Mouse (Mus musculus): ENCODE results near the gene Hps5. TPM values are rescaled to one million over a fixed set of nuclear protein-coding genes. Genes with fewer than 3 reads are reported as not detected.

The Hps5 gene
- polyA plus RNA-seq, 1 experiment from 2014 or later = 12.7 TPM

GRCm38 (mm10) chr7:46732458-46732857, 63.4 kb downstream of the Hps5 start, which contains the start of gene Saa4:
Gene Saa4, minus strand, starts transcription at chr7:46732603.
- Histone ChIP-seq H3K4me3 (ENCODE audit: low read depth, low read length) (no peak within 1 kb of the TSS), H3K9me3 (ENCODE audit: low read length) (no peaks in the 10 kb centered on the region), H3K27me3 (replicated peaks; ENCODE audit: insufficient read depth, low read length) (no peaks in the 10 kb centered on the region), H3K4me1 (ENCODE audit: insufficient read depth, low read depth, low read length) (no peaks in the 10 kb centered on the region), H3K27ac (ENCODE audit: low read length) (no peak within 1 kb of the TSS), H3K9ac (replicated peaks; ENCODE audit: low read depth) (no peak within 1 kb of the TSS), H3K36me3 (ENCODE audit: insufficient read depth, low read length) (no peaks in the 10 kb centered on the region), H3K4me2 (replicated peaks; ENCODE audit: low read depth, low read length) (no peak within 1 kb of the TSS)
- TF ChIP-seq EP300 (IDR thresholded peaks at IDR 0.05) (no peak), CTCF (IDR thresholded peaks at IDR 0.05) (no peak)
- DNase-seq (ENCODE audit: low spot score) = no peak
- ATAC-seq = no peak
- WGBS = 64% methylated on average over 4 of the region's 4 CpGs

GRCm38 (mm10) chr7:46727584-46727983, 68.3 kb downstream of the Hps5 start:
- Histone ChIP-seq H3K9ac (replicated peaks; ENCODE audit: low read depth) (no peak overlapping the region), H3K9me3 (ENCODE audit: low read length) (no peaks in the 10 kb centered on the region), H3K27ac (ENCODE audit: low read length) (no peak overlapping the region), H3K4me1 (ENCODE audit: insufficient read depth, low read depth, low read length) (no peaks in the 10 kb centered on the region), H3K36me3 (ENCODE audit: insufficient read depth, low read length) (no peaks in the 10 kb centered on the region), H3K27me3 (replicated peaks; ENCODE audit: insufficient read depth, low read length) (no peaks in the 10 kb centered on the region), H3K4me2 (replicated peaks; ENCODE audit: low read depth, low read length) (no peak overlapping the region), H3K4me3 (ENCODE audit: low read depth, low read length) (no peak overlapping the region)
- DNase-seq (ENCODE audit: low spot score) (no peak), ATAC-seq (no peak)
- WGBS = 88% methylated on average over 1 of the region's 1 CpGs
- no peak for TF ChIP-seq CTCF (IDR thresholded peaks at IDR 0.05)
- no peak for TF ChIP-seq EP300 (IDR thresholded peaks at IDR 0.05)

- no peak overlapping the region for H3K4me3 ChIP-seq (ENCODE audit: low read depth, low read length)
- H3K4me2 ChIP-seq (replicated peaks; ENCODE audit: low read depth, low read length) = no peak overlapping the region
- H3K9me3 ChIP-seq (ENCODE audit: low read length) = no peaks in the 10 kb centered on the region
- no peak overlapping the region for H3K9ac ChIP-seq (replicated peaks; ENCODE audit: low read depth)
- DNase-seq (ENCODE audit: low spot score) = no peak
- no peak for ATAC-seq
- no peaks in the 10 kb centered on the region for H3K27me3 ChIP-seq (replicated peaks; ENCODE audit: insufficient read depth, low read length)
- WGBS = 72% methylated on average over 5 of the region's 5 CpGs
- no peaks in the 10 kb centered on the region for H3K36me3 ChIP-seq (ENCODE audit: insufficient read depth, low read length)
- no peak overlapping the region for H3K27ac ChIP-seq (ENCODE audit: low read length)
- TF ChIP-seq EP300 (IDR thresholded peaks at IDR 0.05) = no peak
- no peak for TF ChIP-seq CTCF (IDR thresholded peaks at IDR 0.05)
- H3K4me1 ChIP-seq (ENCODE audit: insufficient read depth, low read depth, low read length) = peaks cover 9% of the 10 kb centered on the region
Measured at GRCm38 (mm10) chr7:46724396-46724795, 71.5 kb downstream of the Hps5 start.

- no peaks in the 10 kb centered on the region for H3K36me3 ChIP-seq (ENCODE audit: insufficient read depth, low read length)
- no peak for ATAC-seq
- WGBS = 77% methylated on average over 3 of the region's 3 CpGs
- H3K27ac ChIP-seq (ENCODE audit: low read length) = no peak overlapping the region
- H3K4me3 ChIP-seq (ENCODE audit: low read depth, low read length) = no peak overlapping the region
- peaks cover 14% of the 10 kb centered on the region for H3K4me1 ChIP-seq (ENCODE audit: insufficient read depth, low read depth, low read length)
- no peak for DNase-seq (ENCODE audit: low spot score)
- no peaks in the 10 kb centered on the region for H3K9me3 ChIP-seq (ENCODE audit: low read length)
- H3K9ac ChIP-seq (replicated peaks; ENCODE audit: low read depth) = no peak overlapping the region
- TF ChIP-seq EP300 (IDR thresholded peaks at IDR 0.05) (no peak), CTCF (IDR thresholded peaks at IDR 0.05) (no peak)
- no peaks in the 10 kb centered on the region for H3K27me3 ChIP-seq (replicated peaks; ENCODE audit: insufficient read depth, low read length)
- H3K4me2 ChIP-seq (replicated peaks; ENCODE audit: low read depth, low read length) = no peak overlapping the region
Measured at GRCm38 (mm10) chr7:46723849-46724248, 72.0 kb downstream of the Hps5 start.

GRCm38 (mm10) chr7:46723354-46723753, 72.5 kb downstream of the Hps5 start:
- Histone ChIP-seq H3K27ac (ENCODE audit: low read length) (no peak overlapping the region), H3K36me3 (ENCODE audit: insufficient read depth, low read length) (no peaks in the 10 kb centered on the region), H3K9ac (replicated peaks; ENCODE audit: low read depth) (no peak overlapping the region), H3K27me3 (replicated peaks; ENCODE audit: insufficient read depth, low read length) (no peaks in the 10 kb centered on the region), H3K4me1 (ENCODE audit: insufficient read depth, low read depth, low read length) (peaks cover 17% of the 10 kb centered on the region), H3K9me3 (ENCODE audit: low read length) (no peaks in the 10 kb centered on the region), H3K4me2 (replicated peaks; ENCODE audit: low read depth, low read length) (no peak overlapping the region), H3K4me3 (ENCODE audit: low read depth, low read length) (no peak overlapping the region)
- DNase-seq (ENCODE audit: low spot score) = no peak
- 90% methylated on average over 6 of the region's 6 CpGs for WGBS
- ATAC-seq = no peak
- TF ChIP-seq EP300 (IDR thresholded peaks at IDR 0.05) (no peak), CTCF (IDR thresholded peaks at IDR 0.05) (no peak)

- no peaks in the 10 kb centered on the region for H3K9me3 ChIP-seq (ENCODE audit: low read length)
Measured at GRCm38 (mm10) chr7:46720460-46720859, 75.4 kb downstream of the Hps5 start.

GRCm38 (mm10) chr7:46719526-46719925, 76.3 kb downstream of the Hps5 start:
- TF ChIP-seq CTCF (IDR thresholded peaks at IDR 0.05) (no peak), EP300 (IDR thresholded peaks at IDR 0.05) (peak; percentile 94)
- Histone ChIP-seq H3K27me3 (replicated peaks; ENCODE audit: insufficient read depth, low read length) (no peaks in the 10 kb centered on the region), H3K4me2 (replicated peaks; ENCODE audit: low read depth, low read length) (no peak overlapping the region), H3K9me3 (ENCODE audit: low read length) (no peaks in the 10 kb centered on the region), H3K4me3 (ENCODE audit: low read depth, low read length) (no peak overlapping the region), H3K27ac (ENCODE audit: low read length) (0 out of 2 replicates have a peak overlapping the region, but pooled peaks have one; percentile 4), H3K9ac (replicated peaks; ENCODE audit: low read depth) (no peak overlapping the region), H3K4me1 (ENCODE audit: insufficient read depth, low read depth, low read length) (peaks cover 29% of the 10 kb centered on the region), H3K36me3 (ENCODE audit: insufficient read depth, low read length) (no peaks in the 10 kb centered on the region)
- DNase-seq (ENCODE audit: low spot score) (peak; percentile 95), ATAC-seq (peak; percentile 94)
- WGBS = 30% methylated on average over 7 of the region's 7 CpGs

More at GRCm38 (mm10) chr7:46720460-46720859, 75.4 kb downstream of the Hps5 start:
- TF ChIP-seq EP300 (IDR thresholded peaks at IDR 0.05) = no peak
- no peak for TF ChIP-seq CTCF (IDR thresholded peaks at IDR 0.05)
- Histone ChIP-seq H3K4me1 (ENCODE audit: insufficient read depth, low read depth, low read length) (peaks cover 29% of the 10 kb centered on the region), H3K36me3 (ENCODE audit: insufficient read depth, low read length) (no peaks in the 10 kb centered on the region), H3K4me2 (replicated peaks; ENCODE audit: low read depth, low read length) (0 out of 2 replicates have a peak overlapping the region, but pooled peaks have one; percentile 8), H3K4me3 (ENCODE audit: low read depth, low read length) (no peak overlapping the region), H3K9ac (replicated peaks; ENCODE audit: low read depth) (no peak overlapping the region), H3K27ac (ENCODE audit: low read length) (peak overlapping the region; percentile 72), H3K27me3 (replicated peaks; ENCODE audit: insufficient read depth, low read length) (no peaks in the 10 kb centered on the region)
- ATAC-seq (no peak), DNase-seq (ENCODE audit: low spot score) (no peak)
- WGBS = 53% methylated on average over 9 of the region's 9 CpGs

All from lung, postnatal 0 days (tissue).